Mouse (Mus musculus): ENCODE data around the gene Vmn1r91. TPM values are rescaled to one million over a fixed set of nuclear protein-coding genes. Genes with fewer than 3 reads are reported as not detected.
"Not testable (repeated sequence)": the region's sequence is repeated elsewhere in the genome, so short reads cannot be mapped to it uniquely, and the experiment has no call there.

Gene Vmn1r91
- total RNA-seq (2022): not detected

DNA sequence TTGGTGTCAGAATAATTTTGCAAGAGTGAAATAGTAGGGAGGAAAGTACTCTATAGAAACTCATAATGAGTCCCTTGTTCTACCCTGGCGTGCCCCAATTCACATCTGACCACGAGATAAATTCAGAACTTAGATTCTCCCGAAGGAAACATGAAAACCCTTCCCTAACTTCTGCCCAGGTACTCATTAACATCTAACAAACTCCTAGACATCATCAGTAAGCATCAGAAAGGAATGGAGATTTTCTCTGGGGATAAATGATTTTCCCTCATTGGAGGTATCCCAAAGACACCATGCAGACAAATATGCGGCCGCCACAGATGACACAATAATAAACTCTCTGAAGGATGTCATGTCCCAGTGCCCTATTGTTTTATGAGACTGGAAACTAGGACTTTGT lies at the start of gene Vmn1r91:
TSS of gene Vmn1r91 (plus strand) at position 301 of the 400 bp plus-strand sequence.
- DNase-seq (ENCODE audit: low spot score in 2 of 2): not testable (repeated sequence)

DNA sequence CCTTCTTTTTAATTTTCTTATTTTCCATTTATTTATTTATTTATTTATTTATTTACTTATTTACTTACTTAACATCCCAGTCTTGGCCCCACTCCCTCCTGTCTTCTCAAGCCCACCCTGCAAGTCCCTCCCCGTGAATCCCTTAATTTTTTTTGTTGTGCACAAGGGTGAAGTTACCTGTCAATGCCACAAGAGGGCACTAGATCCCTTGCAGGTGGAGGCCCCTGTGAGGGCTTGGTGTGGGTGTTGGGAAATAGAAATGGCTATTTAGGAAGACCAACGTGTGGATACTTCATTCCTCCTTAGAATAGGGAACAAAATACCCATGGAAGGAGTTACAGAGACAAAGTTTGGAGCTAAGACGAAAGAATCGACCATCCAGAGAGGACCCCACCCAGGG lies 35.4 kb upstream of the Vmn1r91 start:
- not testable (repeated sequence) for DNase-seq (ENCODE audit: low spot score in 2 of 2)

DNA sequence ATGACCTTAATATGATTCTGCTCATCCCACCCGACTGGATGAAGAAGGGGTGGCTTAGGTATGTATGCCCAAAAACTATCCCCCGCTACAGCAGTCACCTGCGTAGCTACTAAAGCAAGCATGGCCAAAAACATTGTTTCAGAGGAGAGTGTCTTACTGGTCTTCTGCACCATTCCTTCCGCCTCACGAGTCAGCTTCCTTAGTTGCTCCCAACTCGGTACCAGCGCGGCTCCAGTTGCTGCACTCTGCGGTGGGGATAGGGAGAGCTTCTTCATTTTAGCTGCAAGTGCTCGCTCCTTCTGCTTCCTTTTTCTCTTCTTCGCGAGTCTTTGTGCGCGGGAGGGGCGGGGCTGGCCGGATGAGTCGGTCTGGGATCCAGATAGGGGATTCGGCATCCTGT lies 21.4 kb upstream of the Vmn1r91 start:
- not testable (repeated sequence) for DNase-seq (ENCODE audit: low spot score in 2 of 2)

DNA sequence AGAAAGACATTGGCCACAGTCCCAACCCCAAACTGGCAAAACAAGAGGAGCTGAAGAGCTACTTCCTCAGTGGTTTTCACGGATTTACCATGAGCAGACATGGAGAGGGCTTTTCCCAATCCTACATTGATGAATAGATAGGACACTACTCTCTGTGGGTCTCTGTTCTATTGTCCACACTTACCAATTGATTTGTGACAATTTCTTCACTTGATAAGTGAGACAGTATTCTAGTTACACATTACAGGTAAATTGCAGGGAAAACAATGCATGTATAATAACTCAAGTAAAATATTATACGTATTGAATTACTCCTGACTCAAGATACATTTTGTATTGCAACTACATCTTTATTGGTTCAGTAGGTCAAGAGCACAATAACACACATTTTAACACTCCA lies 23.0 kb downstream of the Vmn1r91 start, which contains the start of gene Gm16442:
TSS of gene Gm16442 (minus strand) at position 101 of the 400 bp plus-strand sequence.
- DNase-seq (ENCODE audit: low spot score in 2 of 2): not testable (repeated sequence)

DNA sequence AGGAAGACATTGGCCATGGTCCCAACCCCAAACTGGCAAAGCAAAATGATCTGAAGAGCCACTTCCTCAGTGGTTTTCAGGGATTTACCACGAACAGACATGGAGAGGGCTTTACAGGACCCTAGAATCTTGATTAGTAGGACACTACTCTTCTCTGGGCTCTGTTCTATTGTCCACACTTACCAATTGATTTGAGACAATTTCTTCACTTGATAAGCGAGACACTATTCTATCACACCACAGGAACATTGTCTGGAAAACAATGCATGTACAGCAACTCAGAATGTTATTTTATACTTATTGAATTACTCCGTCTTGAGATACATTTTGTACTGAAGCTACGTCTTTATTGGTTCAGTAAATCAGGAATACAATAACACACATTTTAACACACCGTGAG lies 39.5 kb downstream of the Vmn1r91 start, which contains the start of gene Vmn1r93:
TSS of gene Vmn1r93 (minus strand) at position 101 of the 400 bp plus-strand sequence.
- not testable (repeated sequence) for DNase-seq (ENCODE audit: low spot score in 2 of 2)

Other genes with a start within 250 kb of the Vmn1r91 start
- 1 to 10 TPM; 1.4 to 2.5 (median 2.0) TPM for gene Gm19345, start 247.7 kb upstream of the Vmn1r91 start, total RNA-seq (2022)
- gene Ceacam16, start 238.4 kb upstream of the Vmn1r91 start, total RNA-seq (2022): not detected
- gene Ceacam19, start 211.7 kb upstream of the Vmn1r91 start, total RNA-seq (2022): not detected
- gene Pvr, start 178.5 kb upstream of the Vmn1r91 start, total RNA-seq (2022): 10 to 100 TPM in 2 of 4 experiments, 1 to 10 TPM in 2; 7.0 to 12.4 (median 10.5) TPM
- gene Igsf23, start 148.9 kb upstream of the Vmn1r91 start, total RNA-seq (2022): not detected
- gene Ceacam20, start 134.3 kb upstream of the Vmn1r91 start, total RNA-seq (2022): not detected
- gene Nlrp9b, start 108.2 kb upstream of the Vmn1r91 start, total RNA-seq (2022): not detected
- not detected for gene Gm16442, start 22.9 kb downstream of the Vmn1r91 start, total RNA-seq (2022)
- gene Vmn1r93, start 39.4 kb downstream of the Vmn1r91 start, total RNA-seq (2022): not detected
- not detected for gene Vmn1r94, start 68.7 kb downstream of the Vmn1r91 start, total RNA-seq (2022)
- not detected for gene Vmn1r95, start 94.0 kb downstream of the Vmn1r91 start, total RNA-seq (2022)
- not detected for gene Gm6164, start 105.9 kb downstream of the Vmn1r91 start, total RNA-seq (2022)
- gene Gm4498, start 134.1 kb downstream of the Vmn1r91 start, total RNA-seq (2022): not detected
- gene Gm5890, start 163.2 kb downstream of the Vmn1r91 start, total RNA-seq (2022): not detected
- gene Gm4133, start 234.4 kb downstream of the Vmn1r91 start, total RNA-seq (2022): not detected

Data from left cerebral cortex, adult 8-10 months (tissue).